Mouse (Mus musculus): ENCODE data around the gene Acvr1b.

The Acvr1b gene

DNA sequence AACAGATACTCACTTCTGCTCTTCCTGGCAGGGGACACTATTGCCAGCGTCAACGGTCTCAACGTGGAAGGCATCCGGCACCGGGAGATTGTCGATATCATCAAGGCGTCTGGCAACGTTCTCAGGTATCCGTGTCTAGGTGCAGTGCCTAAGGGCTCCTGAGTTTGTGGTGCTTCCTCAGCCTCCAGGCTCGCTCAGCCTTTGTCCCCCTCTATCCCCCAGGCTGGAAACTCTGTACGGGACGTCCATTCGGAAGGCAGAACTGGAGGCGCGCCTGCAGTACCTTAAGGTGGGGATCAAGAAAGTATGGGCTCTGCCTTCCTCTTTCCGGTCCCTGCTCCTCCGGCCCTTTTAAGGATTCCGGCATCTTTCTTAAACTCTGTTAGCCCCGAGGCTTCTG lies 56.6 kb downstream of the Acvr1b start:
- DNase-seq (ENCODE audit: low spot score) = no peak

- no peak for DNase-seq (ENCODE audit: low spot score)
Observed at GRCm38 (mm10) chr15:101230995-101231647, 57.3 kb downstream of the Acvr1b start.

GRCm38 (mm10) chr15:101231648-101232180 lies 57.8 kb downstream of the Acvr1b start:
- no peak for DNase-seq (ENCODE audit: low spot score)

GRCm38 (mm10) chr15:101232607-101233006 lies 58.7 kb downstream of the Acvr1b start:
- DNase-seq (ENCODE audit: low spot score) = no peak

- no peak for DNase-seq (ENCODE audit: low spot score)
Observed at GRCm38 (mm10) chr15:101233183-101233582, 59.3 kb downstream of the Acvr1b start.

GRCm38 (mm10) chr15:101233641-101234275 lies 59.9 kb downstream of the Acvr1b start:
- DNase-seq (ENCODE audit: low spot score) = no peak

DNA sequence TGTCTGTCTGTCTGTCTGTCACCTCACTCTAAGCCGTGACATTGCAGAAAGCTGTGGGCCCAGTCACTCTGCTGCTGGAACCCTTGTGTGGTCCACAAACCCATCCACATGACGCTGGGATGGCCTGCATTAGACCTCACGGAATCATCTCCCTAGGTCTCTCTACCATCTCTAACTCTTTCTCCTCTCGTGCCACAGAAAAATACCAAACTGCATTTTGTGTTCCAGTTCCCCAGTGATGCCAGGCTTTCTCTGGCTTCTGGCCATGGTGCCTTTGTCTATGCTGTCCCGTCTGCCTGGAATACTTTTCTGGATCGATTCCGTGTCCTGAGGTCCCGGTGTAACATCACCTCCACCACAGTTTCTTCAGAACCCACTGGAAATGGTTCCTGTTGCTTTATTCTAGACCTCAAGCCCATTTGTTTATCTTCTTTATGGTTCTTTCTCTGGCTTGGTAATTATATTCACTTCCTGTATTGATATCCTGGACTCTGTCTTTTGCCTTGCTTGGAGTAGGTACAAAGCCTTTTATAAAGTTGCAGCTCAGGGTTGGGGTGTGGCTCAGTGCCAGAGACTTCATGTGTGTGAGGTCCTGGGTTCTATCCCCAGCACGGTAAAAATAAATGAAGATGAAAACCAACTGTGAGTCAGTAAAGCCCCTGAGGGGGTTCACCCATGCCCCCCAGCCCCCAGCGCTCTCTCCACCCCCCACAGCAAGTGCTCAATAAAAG lies 60.9 kb downstream of the Acvr1b start:
- DNase-seq (ENCODE audit: low spot score) = no peak

- DNase-seq (ENCODE audit: low spot score) = no peak
Observed at GRCm38 (mm10) chr15:101235342-101235698, 61.5 kb downstream of the Acvr1b start.

GRCm38 (mm10) chr15:101235728-101236327 lies 62.0 kb downstream of the Acvr1b start:
- no peak for DNase-seq (ENCODE audit: low spot score)

DNA sequence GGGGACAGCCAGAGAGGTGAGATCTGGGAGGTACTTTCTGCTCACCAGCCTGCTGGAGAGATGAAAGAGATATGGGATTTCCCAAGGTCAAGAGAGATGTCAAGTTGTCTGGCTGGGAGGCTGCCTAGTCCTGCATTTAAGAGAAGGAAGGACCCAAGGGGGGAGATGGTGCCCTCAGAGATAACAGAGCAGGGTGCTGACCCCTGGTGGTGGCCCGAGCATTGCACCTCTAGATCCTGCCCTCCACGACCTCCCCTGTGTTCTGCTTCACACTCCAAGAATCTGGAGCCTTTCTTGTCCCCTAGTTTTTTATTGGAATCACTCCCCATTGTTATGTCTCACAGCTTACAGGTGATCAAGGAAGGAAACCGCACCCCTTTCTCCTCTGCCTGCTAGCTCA lies 63.0 kb downstream of the Acvr1b start:
- no peak for DNase-seq (ENCODE audit: low spot score)

DNA sequence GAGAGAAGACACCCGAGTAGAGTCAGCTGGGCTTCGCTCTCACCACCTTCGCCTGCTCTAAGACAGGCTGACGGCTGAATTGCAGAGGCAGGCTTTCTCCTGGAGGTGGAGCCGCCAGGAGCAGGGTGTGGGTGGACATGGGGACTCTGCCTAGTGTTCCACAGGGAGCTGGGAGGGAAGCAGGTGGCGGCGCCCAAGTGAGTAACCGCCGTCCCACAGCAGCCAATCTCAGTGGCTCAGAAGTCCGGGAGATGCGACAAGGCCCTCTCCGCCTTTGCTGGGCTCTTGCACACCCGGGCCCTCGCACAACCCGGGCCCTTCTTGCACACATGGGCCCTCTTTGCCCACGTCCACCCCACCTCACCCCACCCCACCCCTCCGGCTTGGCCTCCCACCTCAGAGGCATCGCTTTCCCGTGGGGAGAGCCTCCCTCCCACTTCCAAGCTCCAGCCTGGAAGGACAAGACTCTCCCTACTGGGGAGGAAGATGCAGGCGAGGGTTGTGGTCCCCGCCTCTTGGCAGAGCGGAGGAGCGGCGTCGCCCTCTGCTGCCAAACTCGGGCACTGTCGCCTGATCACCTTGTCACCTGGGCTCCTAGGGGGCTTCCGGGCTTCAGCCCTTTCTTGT lies 65.1 kb downstream of the Acvr1b start:
- no peak for DNase-seq (ENCODE audit: low spot score)

- DNase-seq (ENCODE audit: low spot score) = no peak
Observed at GRCm38 (mm10) chr15:101239821-101240220, 66.0 kb downstream of the Acvr1b start.

- peak; percentile 96 for DNase-seq (ENCODE audit: low spot score)
Observed at GRCm38 (mm10) chr15:101240799-101241204, 66.9 kb downstream of the Acvr1b start.

GRCm38 (mm10) chr15:101241236-101241635 lies 67.4 kb downstream of the Acvr1b start:
- DNase-seq (ENCODE audit: low spot score) = no peak

DNA sequence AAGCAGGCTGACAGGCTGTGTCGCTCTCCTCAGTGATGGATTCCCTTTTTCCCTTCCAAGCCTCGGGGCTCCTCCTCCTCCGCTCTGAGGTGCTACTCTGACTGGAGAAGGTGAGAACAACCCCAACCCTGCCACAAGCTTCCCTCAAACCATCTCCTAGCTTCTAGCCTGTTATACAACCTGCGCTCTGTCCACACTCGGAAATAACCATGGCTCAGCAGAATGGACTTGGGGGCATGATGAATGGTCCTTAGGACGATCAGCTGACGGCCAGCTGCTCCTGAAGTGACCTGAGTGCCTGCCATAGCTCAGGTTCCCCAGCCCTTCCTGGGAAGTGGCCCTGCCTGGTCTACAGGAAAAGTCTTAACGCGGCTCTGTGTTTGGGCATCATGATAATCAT lies 68.0 kb downstream of the Acvr1b start:
- DNase-seq (ENCODE audit: low spot score) = no peak

DNA sequence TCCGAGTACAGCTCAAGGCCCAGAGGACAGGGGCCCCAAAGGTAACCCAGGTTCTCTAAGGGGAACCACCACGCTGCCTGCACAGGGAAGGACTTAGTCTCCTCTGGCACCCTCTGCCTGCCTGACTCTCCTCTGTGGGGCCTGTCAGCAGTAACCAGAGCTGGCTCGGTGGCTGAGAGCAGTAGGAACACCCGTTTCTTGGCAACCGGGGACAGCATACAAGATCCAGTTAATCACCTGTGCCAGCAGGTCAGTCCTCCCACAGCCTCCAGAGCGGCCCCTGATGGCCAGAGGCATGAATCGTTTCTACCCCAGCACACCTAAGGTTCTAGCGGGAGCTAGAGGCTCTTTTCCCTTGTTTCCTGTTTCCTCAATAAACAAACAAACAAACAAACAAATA lies 68.8 kb downstream of the Acvr1b start:
- no peak for DNase-seq (ENCODE audit: low spot score)

- no peak for DNase-seq (ENCODE audit: low spot score)
Observed at GRCm38 (mm10) chr15:101244012-101244411, 70.1 kb downstream of the Acvr1b start.

GRCm38 (mm10) chr15:101246231-101247154 lies 72.6 kb downstream of the Acvr1b start:
- DNase-seq (ENCODE audit: low spot score) = peak; percentile 85

GRCm38 (mm10) chr15:101247155-101247498 lies 73.3 kb downstream of the Acvr1b start:
- DNase-seq (ENCODE audit: low spot score) = no peak

GRCm38 (mm10) chr15:101248029-101248710 lies 74.3 kb downstream of the Acvr1b start:
- DNase-seq (ENCODE audit: low spot score) = no peak

Measured in layer of hippocampus, adult 9-10 months (tissue).